Mouse (Mus musculus) urinary bladder, postnatal 36 days (tissue): ENCODE results near the gene 4930447C04Rik.

ENCODE experiments used
- DNase-seq, 2 experiments: peaks; one replicate each; pipeline ENCODE4 v3.0.0; 2022; ENCODE audit warnings: low spot score in 2 of 2, mixed read lengths in 1 of 2

Gene 4930447C04Rik

DNA sequence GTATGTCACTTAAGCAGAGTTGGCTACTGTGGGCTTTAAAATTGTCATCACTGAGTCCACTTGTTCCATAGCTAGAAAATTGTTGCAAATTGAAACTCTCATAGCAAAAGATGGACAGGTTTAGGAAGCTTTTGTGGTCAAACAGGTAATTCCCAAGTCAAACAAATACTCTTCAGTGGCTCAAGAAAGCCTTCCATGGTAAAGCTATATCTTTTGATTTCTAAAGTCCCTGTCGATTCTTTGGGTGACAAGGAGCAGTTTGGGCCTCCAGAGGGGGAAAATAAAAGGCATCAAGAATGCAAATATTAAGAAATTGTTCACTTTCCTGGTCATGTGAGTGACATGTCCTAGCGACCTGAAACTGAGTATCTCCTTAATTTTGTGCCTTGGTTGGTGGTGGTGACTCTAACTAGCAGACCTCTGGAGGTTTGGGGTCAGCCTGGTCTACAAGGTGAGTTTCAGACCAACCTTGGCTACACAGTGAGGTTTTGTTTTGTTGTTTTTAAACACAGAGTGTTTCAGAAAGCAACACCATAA, 3.1 kb upstream of the 4930447C04Rik start:
- DNase-seq = no peak

DNA sequence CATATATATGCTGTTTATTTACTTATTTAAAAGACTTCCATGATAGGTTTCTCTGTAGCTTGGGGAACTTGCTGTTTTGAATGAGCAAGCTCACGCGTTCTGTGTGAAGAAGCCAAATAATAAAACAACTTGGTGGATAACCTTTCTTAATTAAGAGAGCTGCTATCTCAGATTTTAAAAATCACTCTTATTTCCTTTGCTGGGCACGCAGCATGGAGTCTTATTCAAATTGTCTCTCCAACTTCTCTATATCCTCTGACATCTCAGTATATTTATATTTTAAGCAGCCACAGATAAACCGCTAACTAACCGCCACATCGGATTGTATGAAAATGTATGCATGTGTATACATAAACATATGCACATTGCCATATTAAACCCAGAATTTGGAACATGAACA, 1.6 kb upstream of the 4930447C04Rik start:
- no peak for DNase-seq

DNA sequence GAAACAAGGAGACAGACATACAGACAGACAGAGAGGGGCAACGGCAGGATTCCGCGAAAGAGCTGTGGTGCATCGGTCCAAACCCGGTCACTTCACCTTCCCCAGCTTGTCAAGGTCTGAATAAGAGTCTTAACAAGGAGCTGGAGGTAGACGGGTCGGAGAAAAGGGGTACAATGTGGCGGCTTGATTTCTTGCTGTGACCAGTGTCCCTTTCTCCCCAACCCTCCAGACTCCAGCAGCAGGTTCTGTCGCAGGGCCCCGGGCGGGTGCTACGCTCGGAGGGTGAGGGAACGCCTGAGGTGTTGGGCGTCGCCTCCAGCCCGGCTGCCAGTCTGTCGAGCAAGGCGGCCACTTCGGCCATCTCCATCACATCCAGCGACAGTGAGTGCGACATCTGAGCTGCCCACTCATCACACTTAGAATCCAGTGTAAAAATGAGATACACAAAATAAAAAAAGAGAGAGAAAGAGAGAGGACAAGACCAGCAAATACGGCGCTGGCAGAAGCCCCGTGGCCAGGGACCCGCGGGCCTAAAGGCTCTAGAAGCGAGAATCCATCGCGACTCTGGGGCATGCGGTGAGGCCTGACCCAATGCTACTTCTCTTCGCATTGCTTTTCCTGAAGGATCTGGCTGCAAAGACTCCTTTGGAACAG, 951 bp upstream of the 4930447C04Rik start:
- DNase-seq = no peak

DNA sequence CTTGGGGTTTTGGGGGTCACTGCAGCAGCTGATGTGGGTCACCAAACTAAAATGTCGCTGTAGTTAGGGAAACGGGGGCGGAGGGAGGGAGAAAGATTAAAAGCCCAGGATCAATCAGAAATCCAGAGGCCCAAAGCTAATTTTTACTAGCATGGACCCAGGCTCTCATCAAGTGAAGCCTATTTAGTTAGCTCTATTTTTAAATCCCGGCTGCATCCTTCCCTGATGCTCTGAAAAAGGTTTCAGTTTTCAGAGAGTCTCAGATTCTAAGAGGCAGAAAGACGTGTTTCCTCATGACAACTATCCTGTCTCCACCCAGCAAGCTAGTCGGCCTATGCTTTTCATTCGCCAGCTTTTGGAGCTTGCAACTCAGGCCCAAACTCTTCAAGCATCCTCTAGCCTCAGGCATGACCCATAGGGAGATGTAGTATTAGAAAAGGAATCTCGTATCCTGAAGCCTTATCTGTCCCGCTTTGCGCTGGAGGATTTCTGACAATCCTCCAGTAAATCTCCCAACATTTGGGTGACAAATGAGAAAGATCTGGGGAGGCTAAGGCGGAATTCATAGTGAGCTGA, 336 bp upstream of the 4930447C04Rik start:
- DNase-seq = no peak

DNA sequence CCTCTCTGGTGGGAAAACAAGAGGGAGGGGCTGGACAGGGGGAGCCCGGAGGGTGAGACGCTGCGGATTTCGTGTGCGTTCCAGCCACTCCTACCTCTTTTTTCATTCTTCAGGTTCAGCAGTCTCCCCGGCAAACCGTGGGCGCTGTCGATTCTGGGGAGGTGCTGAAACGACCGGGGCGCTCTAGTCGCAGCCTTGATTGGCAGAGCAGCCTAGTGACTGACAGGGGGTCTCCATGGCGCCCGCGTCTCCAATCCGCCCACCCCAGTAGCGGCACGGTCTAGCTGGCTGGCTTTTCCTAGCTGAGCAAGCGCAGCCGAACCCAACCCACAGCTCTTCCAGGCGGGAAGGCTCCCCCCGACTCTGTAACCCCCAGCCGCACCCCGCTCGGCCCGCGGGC, 958 bp downstream of the 4930447C04Rik start, which contains the start of gene Six6:
Gene Six6, plus strand, starts transcription at position 277 of the 400 bp plus-strand sequence.
- DNase-seq = no peak

DNA sequence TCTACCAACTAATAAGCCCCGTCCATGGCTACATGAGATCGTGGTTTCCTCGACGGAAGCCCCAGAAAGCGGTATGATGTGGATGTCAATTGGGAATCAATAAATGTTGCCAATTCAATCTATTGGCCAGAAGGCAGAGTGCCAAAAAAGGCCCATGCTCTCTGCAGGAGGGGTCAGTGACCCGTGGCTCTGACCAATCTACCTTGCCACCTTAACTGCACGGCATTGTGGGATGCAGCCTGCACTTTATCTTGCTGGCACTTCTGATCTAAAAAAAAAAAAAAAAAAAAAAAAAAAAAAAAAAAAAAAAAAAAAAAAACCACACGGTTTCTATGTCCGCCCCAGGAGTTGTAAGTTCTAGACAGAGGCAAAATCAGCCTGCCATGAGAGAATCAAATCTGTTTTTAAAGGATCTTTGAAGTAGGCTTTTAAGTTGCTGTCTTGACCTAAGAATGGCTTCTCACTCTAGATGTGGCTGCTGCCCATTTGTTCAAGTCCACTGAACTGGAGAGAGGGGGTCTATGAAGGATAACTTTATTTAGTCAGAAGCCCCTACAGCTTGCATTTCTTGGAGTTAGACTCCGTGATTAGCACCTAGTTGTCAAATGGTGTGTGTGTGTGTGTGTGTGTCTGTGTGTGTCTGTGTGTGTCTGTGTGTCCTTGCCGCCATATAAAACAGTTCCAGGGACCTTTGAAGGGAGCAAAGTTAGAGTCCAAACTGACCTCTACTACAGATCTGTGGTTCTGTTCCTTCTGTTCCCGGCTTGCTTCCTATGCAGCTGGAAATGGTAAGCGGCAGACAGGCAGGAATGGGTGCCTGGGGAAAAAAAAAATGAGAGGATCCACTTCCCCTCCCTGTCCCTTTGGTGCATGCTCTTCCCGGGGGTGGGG, 1.7 kb downstream of the 4930447C04Rik start:
- no peak for DNase-seq

DNA sequence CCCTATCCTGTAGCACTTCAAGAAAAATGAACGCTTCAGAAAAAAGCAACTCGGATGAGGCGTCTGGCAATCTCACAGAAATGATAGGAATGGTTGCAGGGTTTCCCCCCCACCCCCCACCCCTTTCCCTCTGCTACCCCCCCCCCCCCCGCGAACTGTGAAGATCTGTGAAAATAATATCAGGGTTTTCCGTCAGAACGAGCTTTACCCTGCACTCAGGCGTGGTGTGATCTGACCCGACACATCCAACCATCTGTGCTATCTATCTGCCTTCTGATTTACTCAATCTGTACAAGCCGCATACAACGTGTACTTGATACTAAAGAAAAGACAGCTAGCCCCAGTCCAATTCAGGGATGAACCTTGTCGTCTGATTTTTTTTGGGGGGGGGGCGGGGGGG, 2.4 kb downstream of the 4930447C04Rik start:
- no peak for DNase-seq

DNA sequence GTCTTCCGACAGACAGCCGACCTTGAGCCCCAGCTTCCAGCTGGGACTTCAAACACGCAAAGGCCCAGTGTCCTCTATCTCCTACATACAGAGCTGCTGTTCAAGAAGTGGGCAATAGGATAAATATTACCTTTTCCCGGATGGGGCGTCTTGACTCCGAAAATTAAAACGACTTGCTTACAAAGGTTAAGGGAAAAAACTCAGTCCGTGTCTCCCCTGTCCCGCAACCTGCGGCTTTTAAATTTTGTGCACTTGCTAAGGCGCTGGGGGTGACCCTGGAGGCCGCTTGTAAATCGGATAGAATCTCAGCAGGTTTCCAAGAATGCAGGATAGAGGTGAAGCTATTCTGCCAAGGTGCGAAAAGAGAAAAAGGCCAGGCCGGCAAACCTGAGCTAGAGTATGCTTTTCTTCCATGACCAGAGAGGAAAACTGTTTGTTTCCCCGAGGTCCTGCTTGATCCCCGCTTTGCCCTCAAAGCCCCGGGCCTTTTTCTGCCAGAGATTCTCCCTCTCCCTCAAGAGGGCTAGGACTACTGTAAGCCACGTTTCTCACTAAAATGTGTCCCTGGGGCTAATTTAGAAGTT, 2.9 kb downstream of the 4930447C04Rik start:
- DNase-seq = no peak

DNA sequence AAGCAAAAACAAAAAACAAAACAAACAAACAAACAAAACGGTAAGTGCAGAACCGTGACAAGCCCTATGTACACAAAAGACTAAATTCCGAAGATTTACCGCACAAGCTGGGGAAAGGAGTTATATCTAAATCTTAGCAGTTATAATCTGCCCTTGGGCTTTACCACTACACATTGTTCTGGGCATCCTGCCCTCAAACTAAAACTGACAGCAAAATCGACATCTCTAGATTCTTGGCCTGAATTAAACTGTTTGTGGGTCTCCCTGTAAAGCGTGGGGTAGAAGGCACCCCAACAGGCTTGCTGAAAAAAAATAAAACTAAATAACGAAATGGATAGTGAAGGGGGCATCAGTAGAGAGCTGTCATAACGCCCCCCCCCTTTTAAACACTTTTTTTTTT, 3.8 kb downstream of the 4930447C04Rik start:
- no peak for DNase-seq

DNA sequence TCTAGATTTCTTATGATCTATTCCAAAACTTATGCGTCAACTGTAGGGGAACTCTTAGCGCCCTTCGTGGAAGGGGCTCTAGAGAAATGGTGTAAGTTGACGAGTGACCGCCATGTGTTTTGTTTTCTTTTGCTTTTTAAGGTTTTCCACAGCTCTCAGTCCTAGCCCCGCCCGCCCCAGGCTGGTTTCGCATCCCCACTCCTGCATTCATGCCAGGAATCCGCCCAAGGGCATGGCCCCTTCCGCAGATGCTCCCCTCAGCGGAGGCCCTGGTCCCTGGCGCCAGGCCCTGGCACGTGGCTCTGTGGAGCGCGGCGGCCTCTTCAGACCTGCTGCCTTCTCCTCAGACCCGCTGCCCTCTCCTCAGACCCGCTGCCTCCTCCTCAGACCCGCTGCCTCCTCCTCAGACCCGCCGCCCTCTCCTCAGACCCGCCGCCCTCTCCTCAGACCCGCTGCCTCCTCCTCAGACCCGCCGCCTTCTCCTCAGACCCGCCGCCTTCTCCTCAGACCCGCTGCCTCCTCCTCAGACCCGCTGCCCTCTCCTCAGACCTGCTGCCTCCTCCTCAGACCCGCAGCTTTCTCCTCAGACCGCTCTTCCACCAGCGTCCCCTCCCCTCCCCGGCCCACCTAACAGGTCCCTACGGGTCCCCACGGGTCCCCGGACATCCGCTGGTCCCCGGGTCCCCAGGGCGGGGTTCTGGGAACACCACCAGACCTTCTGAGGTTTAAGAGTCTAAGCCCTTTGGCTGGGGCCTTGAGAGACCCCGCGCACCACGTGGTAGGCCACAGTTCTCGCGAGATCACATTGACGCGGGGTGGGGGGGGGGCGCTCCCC, 23.2 kb downstream of the 4930447C04Rik start:
- no peak for DNase-seq

DNA sequence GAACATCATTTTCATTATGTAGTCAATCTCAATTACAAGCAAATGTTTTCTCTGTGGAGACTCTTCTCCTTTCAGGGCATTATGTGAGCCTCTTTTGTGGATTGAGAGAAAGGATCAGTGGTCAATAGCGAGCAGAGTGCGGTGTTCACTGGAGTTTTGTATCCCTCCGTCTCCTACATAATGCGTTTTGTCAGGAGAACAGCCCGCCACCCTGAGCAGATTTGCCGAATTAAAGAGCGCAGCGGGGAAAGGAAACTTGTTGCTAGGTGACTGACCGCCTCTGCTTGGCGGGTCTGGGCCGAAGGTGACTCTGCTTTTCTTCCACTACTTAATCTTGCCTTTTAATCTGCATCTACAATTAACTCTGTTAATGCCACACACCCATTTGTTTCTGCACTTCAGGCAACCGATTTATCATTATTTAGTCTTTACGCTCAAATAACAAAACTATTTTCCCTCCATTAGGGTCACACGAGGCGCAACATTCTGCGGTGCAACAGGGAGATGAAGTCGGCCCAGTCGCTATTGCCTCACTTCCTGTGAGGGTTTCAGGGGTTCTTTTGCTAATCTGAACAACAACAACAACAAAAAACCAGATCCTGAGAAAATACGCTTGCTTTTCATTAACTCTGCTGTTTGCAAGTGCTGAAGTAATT, 86.1 kb downstream of the 4930447C04Rik start:
- DNase-seq = no peak

DNA sequence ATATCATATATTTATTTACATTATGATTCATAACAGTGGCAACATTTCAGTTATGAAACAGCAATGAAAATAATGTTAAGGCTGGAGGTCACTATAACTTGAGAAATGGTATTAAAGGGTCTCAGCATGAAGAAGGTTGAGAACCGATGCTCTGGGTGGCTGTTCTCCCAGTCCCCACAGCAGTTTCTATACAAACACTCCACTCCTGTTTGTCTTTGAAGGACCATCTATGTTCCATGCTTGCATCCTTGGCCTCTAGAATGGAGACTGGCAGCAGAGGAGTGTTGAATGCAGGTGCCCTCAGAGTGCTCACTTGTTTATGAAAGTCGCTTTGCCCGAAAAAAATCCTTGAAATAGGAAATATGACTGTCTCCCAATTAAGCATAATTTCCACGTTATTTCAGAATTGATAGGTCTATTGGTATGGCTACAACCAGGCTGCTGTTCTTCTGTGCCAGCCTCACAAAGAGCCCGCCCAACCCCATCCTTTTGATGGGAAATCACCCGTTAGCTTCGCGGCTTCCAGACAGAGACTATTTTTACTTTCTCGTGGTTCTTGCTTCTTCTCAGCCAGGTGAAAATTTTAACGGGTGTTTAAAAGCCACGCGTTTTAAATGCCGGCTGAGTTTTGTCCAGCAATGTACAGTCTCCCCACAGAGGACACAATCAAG, 87.0 kb downstream of the 4930447C04Rik start:
- no peak for DNase-seq

DNA sequence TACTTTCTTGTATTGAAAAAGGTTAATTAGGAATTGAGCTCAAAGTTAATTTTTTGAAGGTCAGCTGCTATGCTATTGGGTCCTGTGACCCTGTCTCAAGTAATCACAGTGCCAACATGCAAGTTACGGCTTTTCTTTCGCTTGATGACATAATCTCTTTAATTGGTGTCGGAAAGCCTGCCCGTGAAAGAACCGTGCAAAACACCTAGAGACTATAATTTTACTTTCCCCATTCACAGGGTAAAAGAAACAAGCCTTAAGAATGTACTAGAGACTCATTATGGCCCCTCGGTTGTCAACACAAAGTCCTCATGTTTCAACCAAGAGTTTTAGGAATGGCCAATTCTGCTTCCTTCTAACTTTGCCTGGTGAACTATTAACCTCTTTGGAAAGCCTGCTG, 88.3 kb downstream of the 4930447C04Rik start:
- no peak for DNase-seq

DNA sequence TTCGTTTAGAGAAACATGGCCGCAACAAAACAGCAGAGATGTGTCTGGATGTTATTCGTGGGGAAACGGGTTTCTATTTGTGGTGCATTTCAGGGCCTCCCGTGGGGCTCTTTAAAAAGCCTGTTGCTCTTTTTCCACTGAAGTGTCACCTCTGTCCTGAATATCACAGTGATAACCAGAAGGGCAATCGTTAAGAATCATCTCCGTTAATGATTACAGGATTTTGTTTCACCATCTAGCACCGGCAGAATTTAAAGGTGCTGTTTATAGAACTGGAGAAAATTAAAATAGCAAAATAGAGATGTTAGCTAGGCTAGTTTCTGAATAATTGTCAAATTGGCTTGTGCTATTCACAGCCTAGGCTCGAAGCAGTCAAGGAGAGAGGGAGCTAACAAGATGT, 90.4 kb downstream of the 4930447C04Rik start:
- no peak for DNase-seq

DNA sequence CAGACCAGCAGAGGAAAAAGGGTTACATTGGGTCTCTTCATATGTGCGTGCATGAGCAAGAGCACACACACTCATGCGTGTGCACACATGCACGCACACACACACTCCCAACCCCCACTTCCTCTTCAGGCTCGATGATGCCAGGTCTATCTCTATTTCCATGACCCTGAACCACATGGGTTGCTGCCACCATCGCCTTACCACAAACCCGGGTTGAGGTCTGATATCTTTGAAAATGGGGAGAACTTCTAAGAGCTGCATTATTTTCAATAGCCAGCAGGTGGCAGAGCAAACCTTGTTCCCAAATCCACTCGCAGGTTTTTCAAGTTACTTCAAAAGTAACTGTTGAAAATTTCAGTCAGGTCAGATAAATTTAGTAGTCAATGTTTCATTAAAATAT, 92.8 kb downstream of the 4930447C04Rik start:
- peak in 1 of 2 experiments; percentile 26 for DNase-seq

DNA sequence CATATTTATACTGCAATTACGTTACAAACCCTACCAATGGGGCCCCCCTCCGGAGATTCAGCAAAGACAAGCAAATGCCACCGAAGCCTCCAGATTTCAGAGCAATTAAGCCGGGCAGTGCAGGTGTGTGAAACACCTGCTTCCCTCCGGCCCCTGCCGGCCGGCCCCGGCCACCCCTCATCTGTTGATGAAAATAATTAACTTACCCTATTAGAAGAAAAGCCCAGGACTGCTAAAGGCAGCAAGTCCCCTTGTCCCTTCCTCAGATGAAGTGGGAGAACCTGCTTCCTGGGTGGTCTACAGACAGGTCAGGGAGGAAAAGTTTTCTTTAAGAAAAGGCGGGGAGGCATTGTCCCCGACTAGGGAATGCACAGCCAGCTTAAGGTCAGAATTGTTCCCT, 94.6 kb downstream of the 4930447C04Rik start:
- no peak for DNase-seq

DNA sequence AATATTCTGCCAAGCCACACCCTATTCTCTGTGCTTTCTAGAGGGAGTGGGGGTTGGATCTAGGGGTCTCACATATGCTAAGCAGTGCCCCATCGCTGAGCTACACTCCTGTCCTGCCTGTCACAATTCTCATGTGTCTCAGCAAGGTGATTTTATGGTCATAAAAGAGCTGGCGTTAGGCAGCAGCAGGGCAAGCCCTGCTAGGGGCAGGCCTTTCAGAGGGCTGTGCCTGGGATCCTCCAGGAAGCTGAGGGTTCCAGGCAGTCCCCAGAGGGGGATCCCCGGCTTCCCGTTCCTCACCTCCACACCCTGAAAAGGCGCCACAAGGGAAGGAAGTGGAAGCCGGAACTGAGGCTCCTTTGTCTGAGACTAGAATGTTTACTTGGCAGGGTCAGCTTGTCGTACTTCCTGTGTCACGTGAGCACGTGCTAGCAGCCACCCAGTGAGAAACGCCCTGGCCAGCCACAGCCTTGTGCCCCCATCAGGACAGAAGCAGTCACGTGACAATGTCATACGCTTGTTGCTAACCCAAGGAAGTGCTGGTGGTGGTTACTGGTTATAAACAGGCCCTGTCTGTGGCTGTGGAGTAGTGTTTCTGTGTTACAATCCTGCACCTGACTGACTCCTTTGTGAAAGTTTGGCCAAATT, 96.5 kb downstream of the 4930447C04Rik start:
- peak; percentile 13 to 51 for DNase-seq

DNA sequence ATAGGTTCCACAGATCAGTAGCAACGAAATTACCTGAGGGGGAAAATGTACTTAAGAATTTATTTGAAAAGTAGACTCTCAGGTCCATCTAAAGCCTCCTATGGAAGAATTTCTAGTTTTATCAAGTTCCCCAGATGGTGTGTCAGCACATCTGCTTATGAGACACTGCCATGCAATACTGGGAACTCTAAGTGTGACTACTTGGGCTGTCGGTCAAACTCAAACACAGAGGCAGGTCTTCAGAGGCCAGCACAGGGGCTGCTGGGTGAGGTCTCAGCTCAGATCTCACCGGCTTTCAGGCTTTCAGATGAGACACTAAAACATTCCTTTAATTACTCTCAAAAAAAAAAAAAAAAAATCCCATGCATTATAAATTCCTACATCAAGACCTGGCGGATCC, 97.0 kb downstream of the 4930447C04Rik start:
- DNase-seq = no peak

DNA sequence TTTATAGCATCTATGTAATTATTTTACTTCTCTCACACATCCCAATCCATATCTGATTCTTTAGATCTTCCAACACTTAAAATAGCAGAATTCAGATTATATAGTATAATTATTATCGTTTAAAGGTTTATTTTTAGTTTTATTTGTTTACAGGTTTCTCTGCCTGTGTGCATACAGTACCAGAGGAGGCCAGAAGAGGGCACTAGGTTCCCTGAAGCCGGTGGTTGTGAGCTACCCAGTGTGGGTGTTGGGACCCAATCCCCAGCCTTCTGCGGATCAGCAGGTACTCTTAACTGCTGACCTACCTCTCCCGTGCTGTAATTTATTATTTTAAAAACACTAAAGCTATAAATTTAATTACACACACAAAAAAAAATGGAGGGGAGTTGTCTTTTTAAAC, 97.4 kb downstream of the 4930447C04Rik start:
- no peak for DNase-seq

DNA sequence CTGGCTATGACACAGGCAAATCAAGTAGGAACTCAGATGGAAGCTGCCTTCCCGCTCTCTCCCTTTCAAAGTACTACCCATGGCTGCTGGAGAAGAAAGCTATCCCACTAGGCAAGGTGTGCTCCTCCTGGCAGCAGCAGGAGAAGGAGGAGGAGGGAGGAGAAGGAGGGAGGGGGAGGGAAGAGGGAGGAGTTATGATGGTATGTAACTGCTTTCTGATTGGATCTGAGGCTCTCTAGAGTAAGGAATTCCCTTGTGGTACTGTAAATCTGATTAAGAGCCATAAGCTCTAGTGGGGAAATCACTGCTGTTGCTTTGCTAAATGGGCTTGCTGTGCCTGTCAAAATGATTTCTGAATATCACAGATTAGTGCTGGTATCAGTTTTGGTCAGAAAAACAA, 99.1 kb downstream of the 4930447C04Rik start:
- DNase-seq = no peak
